Mouse (Mus musculus) kidney, postnatal 10 days (tissue): ENCODE data around the gene Lsg1.

Source experiments
- DNase-seq: peaks from one replicate; pipeline ENCODE4 v3.0.0; 2021; ENCODE audit warnings: mixed read lengths

Lsg1 gene

GRCm38 (mm10) chr16:30587494-30588327, at the start of gene Lsg1:
Gene Lsg1, minus strand, starts transcription at chr16:30587592.
- DNase-seq: peak; percentile 90

GRCm38 (mm10) chr16:30633906-30634746, 46.7 kb upstream of the Lsg1 start:
- DNase-seq: no peak

GRCm38 (mm10) chr16:30629509-30629908, 42.1 kb upstream of the Lsg1 start:
- DNase-seq: no peak

GRCm38 (mm10) chr16:30628401-30628800, 41.0 kb upstream of the Lsg1 start:
- no peak for DNase-seq

- DNase-seq: peak; percentile 33
Measured at GRCm38 (mm10) chr16:30627586-30628337, 40.4 kb upstream of the Lsg1 start.

- no peak for DNase-seq
Measured at GRCm38 (mm10) chr16:30624640-30625039, 37.2 kb upstream of the Lsg1 start.

GRCm38 (mm10) chr16:30623645-30624044, 36.3 kb upstream of the Lsg1 start:
- no peak for DNase-seq

GRCm38 (mm10) chr16:30616281-30616680, 28.9 kb upstream of the Lsg1 start:
- DNase-seq: no peak

GRCm38 (mm10) chr16:30614705-30615317, 27.4 kb upstream of the Lsg1 start:
- DNase-seq: no peak

GRCm38 (mm10) chr16:30614122-30614521, 26.7 kb upstream of the Lsg1 start:
- no peak for DNase-seq

GRCm38 (mm10) chr16:30613122-30613521, 25.7 kb upstream of the Lsg1 start:
- no peak for DNase-seq

GRCm38 (mm10) chr16:30611331-30611730, 23.9 kb upstream of the Lsg1 start:
- DNase-seq: no peak

- DNase-seq: no peak
Measured at GRCm38 (mm10) chr16:30607868-30608267, 20.5 kb upstream of the Lsg1 start.

- no peak for DNase-seq
Measured at GRCm38 (mm10) chr16:30605528-30605927, 18.1 kb upstream of the Lsg1 start.

GRCm38 (mm10) chr16:30604807-30605137, 17.4 kb upstream of the Lsg1 start:
- no peak for DNase-seq

- no peak for DNase-seq
Measured at GRCm38 (mm10) chr16:30604061-30604806, 16.8 kb upstream of the Lsg1 start.

- DNase-seq: peak; percentile 48
Measured at GRCm38 (mm10) chr16:30603531-30603842, 16.1 kb upstream of the Lsg1 start.

GRCm38 (mm10) chr16:30602684-30603530, 15.5 kb upstream of the Lsg1 start:
- peak; percentile 36 for DNase-seq

GRCm38 (mm10) chr16:30601946-30602345, 14.6 kb upstream of the Lsg1 start:
- peak; percentile 57 for DNase-seq

GRCm38 (mm10) chr16:30601046-30601832, 13.8 kb upstream of the Lsg1 start:
- DNase-seq: peak; percentile 88
